Mouse (Mus musculus) CH12.LX (cell line): ENCODE measurements around the gene Plekhg2. TPM values are rescaled to one million over a fixed set of nuclear protein-coding genes. Genes with fewer than 3 reads are reported as not detected.

Experiments used
- DNase-seq: peaks from one replicate; pipeline ENCODE4 v3.0.0-alpha.2; 2013; ENCODE audit errors: extremely low read depth
- H3K27ac ChIP-seq: 2 replicates; pipeline ENCODE4 v1.5.1; 2012; ENCODE audit warnings: low read depth, mild to moderate bottlenecking, control low read depth, moderate library complexity; ENCODE audit not compliant: insufficient read depth
- H3K27me3 ChIP-seq: replicated peaks from 2 replicates; pipeline ENCODE3; 2012; ENCODE audit warnings: inconsistent platforms
- H3K36me3 ChIP-seq, 2 experiments: replicated peaks in 1 of 2; 2 replicates each; pipeline versions ENCODE3 to v1.6.1; 2012; ENCODE audit warnings: inconsistent platforms in 1 of 2, low read length in 1 of 2, mild to moderate bottlenecking in 1 of 2, mixed read lengths in 1 of 2, moderate library complexity in 1 of 2; ENCODE audit not compliant: control insufficient read depth in 1 of 2, insufficient read depth in 1 of 2
- H3K4me1 ChIP-seq, 2 experiments: 2 replicates each; pipeline ENCODE4 v1.6.1; 2012; ENCODE audit warnings: inconsistent platforms in 1 of 2, moderate library complexity in 1 of 2; ENCODE audit not compliant: insufficient read depth in 2 of 2, control insufficient read depth in 1 of 2
- H3K4me2 ChIP-seq: 2 replicates; pipeline ENCODE4 v1.6.1; 2012; ENCODE audit warnings: low read depth, mild to moderate bottlenecking, control low read depth; ENCODE audit not compliant: poor library complexity, insufficient read depth, severe bottlenecking
- H3K4me3 ChIP-seq, 3 experiments: fragments of 150-350 bp in 1 of 3; sonication (generic) in 1 of 3; replicated peaks in 1 of 3; 2 replicates each; pipeline versions ENCODE3 to v1.5.1; 2011 to 2012; ENCODE audit warnings: low read depth in 2 of 3, low read length in 2 of 3, mild to moderate bottlenecking in 2 of 3, moderate library complexity in 2 of 3, control low read depth in 1 of 3, improper control_type of control experiment in 1 of 3, inconsistent platforms in 1 of 3, mixed read lengths in 1 of 3; ENCODE audit not compliant: poor library complexity in 1 of 3
- H3K79me2 ChIP-seq: replicated peaks from 2 replicates; pipeline ENCODE4 v1.6.1; 2012; ENCODE audit warnings: mild to moderate bottlenecking, moderate library complexity; ENCODE audit not compliant: control insufficient read depth, poor library complexity, insufficient read depth, severe bottlenecking; ENCODE audit errors: extremely low read depth
- H3K9ac ChIP-seq: 2 replicates; pipeline ENCODE4 v1.6.1; 2012; ENCODE audit warnings: low read depth, mild to moderate bottlenecking, control low read depth, moderate library complexity; ENCODE audit not compliant: insufficient read depth
- H3K9me3 ChIP-seq: replicated peaks from 2 replicates; pipeline ENCODE3; 2012; ENCODE audit warnings: low read length, inconsistent platforms, mixed read lengths
- CHD2 ChIP-seq: IDR thresholded peaks from 2 replicates; pipeline ENCODE4 v1.6.1; 2011; ENCODE audit warnings: low read length, improper control_type of control experiment
- E2F4 ChIP-seq: IDR thresholded peaks from 2 replicates; pipeline ENCODE4 v1.6.1; 2011; ENCODE audit warnings: low read depth, low read length, improper control_type of control experiment; ENCODE audit not compliant: insufficient replicate concordance
- ETS1 ChIP-seq: conservative IDR thresholded peaks from 2 replicates; pipeline ENCODE4 v1.6.1; 2012; ENCODE audit warnings: low read depth, mild to moderate bottlenecking, inconsistent platforms, low read length, improper control_type of control experiment, moderate library complexity
- GABPA ChIP-seq: IDR thresholded peaks from 2 replicates; pipeline ENCODE4 v1.6.1; 2012; ENCODE audit warnings: low read depth, low read length, improper control_type of control experiment, inconsistent platforms; ENCODE audit not compliant: insufficient replicate concordance
- HCFC1 ChIP-seq: IDR thresholded peaks from 2 replicates; pipeline ENCODE4 v1.6.1; 2012; ENCODE audit warnings: low read depth, mild to moderate bottlenecking, inconsistent platforms, low read length, improper control_type of control experiment
- JUN ChIP-seq: IDR thresholded peaks from 2 replicates; pipeline ENCODE4 v1.6.1; 2011; ENCODE audit warnings: low read depth, mild to moderate bottlenecking, low read length, improper control_type of control experiment, moderate library complexity; ENCODE audit not compliant: insufficient read depth
- MAZ ChIP-seq: IDR thresholded peaks from 2 replicates; pipeline ENCODE4 v1.6.1; 2012; ENCODE audit warnings: low read depth, mild to moderate bottlenecking, inconsistent platforms, low read length, improper control_type of control experiment, moderate library complexity
- MEF2A ChIP-seq: IDR thresholded peaks from 2 replicates; pipeline ENCODE4 v1.6.1; 2014; ENCODE audit warnings: low read depth, mild to moderate bottlenecking, inconsistent platforms, low read length, improper control_type of control experiment, borderline replicate concordance
- NELFE ChIP-seq: IDR thresholded peaks from 2 replicates; pipeline ENCODE4 v1.6.1; 2011; ENCODE audit warnings: low read depth, low read length, improper control_type of control experiment
- NRF1 ChIP-seq: IDR thresholded peaks from 2 replicates; pipeline ENCODE4 v1.6.1; 2014; ENCODE audit warnings: low read depth, mild to moderate bottlenecking, inconsistent platforms, low read length, improper control_type of control experiment, moderate library complexity
- PAX5 ChIP-seq: IDR thresholded peaks from 2 replicates; pipeline ENCODE4 v1.6.1; 2012; ENCODE audit warnings: low read length, inconsistent platforms, mixed read lengths
- POLR2A ChIP-seq: IDR thresholded peaks from 2 replicates; pipeline ENCODE4 v1.6.1; 2011; ENCODE audit warnings: low read depth, mild to moderate bottlenecking, improper control_type of control experiment, low read length
- POLR2AphosphoS2 ChIP-seq: IDR thresholded peaks from 2 replicates; pipeline ENCODE4 v1.6.1; 2011; ENCODE audit warnings: low read depth, low read length, improper control_type of control experiment
- RAD21 ChIP-seq: IDR thresholded peaks from 2 replicates; pipeline ENCODE4 v1.6.1; 2011; ENCODE audit warnings: low read depth, mild to moderate bottlenecking, low read length, improper control_type of control experiment, moderate library complexity
- SMC3 ChIP-seq: IDR thresholded peaks from 2 replicates; pipeline ENCODE4 v1.6.1; 2011; ENCODE audit warnings: low read depth, low read length, improper control_type of control experiment
- TBP ChIP-seq: conservative IDR thresholded peaks from 2 replicates; pipeline ENCODE4 v1.6.1; 2011; ENCODE audit warnings: low read depth, low read length, improper control_type of control experiment
- TCF12 ChIP-seq: IDR thresholded peaks from 2 replicates; pipeline ENCODE4 v1.6.1; 2014; ENCODE audit warnings: low read depth, mild to moderate bottlenecking, inconsistent platforms, low read length, improper control_type of control experiment
- USF2 ChIP-seq: conservative IDR thresholded peaks from 2 replicates; pipeline ENCODE4 v1.6.1; 2011; ENCODE audit warnings: low read depth, low read length, improper control_type of control experiment
- ZKSCAN1 ChIP-seq: IDR thresholded peaks from 2 replicates; pipeline ENCODE4 v1.6.1; 2012; ENCODE audit warnings: low read depth, inconsistent platforms, low read length, improper control_type of control experiment, borderline replicate concordance
- dilution Hi-C: fragments of 300-500 bp; cut with MboI; formaldehyde crosslinking; loops from 2 replicates; pipeline ENCODE4 v1.14.3; 2020; ENCODE audit warnings: low sequenced_read_pairs; ENCODE audit not compliant: extremely low pct_unique_long_range_greater_than_20kb, extremely low pct_ligation_motif_present
- in situ Hi-C: fragments of 300-500 bp; cut with MboI; formaldehyde crosslinking; loops from 3 replicates; pipeline ENCODE4 v1.14.3; 2019; ENCODE audit warnings: low sequenced_read_pairs, low pct_ligation_motif_present, low pct_unique_long_range_greater_than_20kb, mixed read lengths
- polyA plus RNA-seq: library from polyadenylated mRNA; unstranded; fragments of >175 nt; gene quantifications from 2 replicates; pipeline ENCODE4 v1.2.1, GENCODE M21; 2012; ENCODE audit warnings: low read depth; ENCODE audit not compliant: insufficient read length
- total RNA-seq, 2 experiments: library from RNA; depleted of rRNA; stranded (reverse); fragments of 300-350 nt in 1 of 2; fragments of >200 nt in 1 of 2; gene quantifications; 2 replicates each; pipeline ENCODE4 v1.2.3; 2012 to 2014

Gene Plekhg2
- total and polyA plus RNA-seq, 3 experiments: 0.39 to 5.5 (median 4.7) TPM

- Histone ChIP-seq H3K9me3 (no peaks in the 10 kb centered on the region), H3K27ac (peak overlapping the region; percentile 34; the same call in 1 of the 2 replicates), H3K4me3 (peak overlapping the region; percentile 75 to 87 (median 84)), H3K4me1 (peaks cover 8 to 62% of the 10 kb centered on the region in 2 experiments), H3K36me3 (peaks cover 9 to 17% of the 10 kb centered on the region in 2 experiments), H3K4me2 (peak overlapping the region; percentile 72), H3K27me3 (no peaks in the 10 kb centered on the region)
- in situ Hi-C loops: no loop called here
- TF ChIP-seq JUN (no peak), NELFE (no peak), HCFC1 (no peak)
- TF ChIP-seq, all 38 proteins: peak for 0
- H3K79me2 ChIP-seq: peaks cover 27% of the 10 kb centered on the region
- peak overlapping the region; percentile 80 for H3K9ac ChIP-seq
- dilution Hi-C loops: no loop called here
- no peak for DNase-seq
Measured at GRCm38 (mm10) chr7:28377190-28378065, 5.0 kb upstream of the Plekhg2 start.

DNA sequence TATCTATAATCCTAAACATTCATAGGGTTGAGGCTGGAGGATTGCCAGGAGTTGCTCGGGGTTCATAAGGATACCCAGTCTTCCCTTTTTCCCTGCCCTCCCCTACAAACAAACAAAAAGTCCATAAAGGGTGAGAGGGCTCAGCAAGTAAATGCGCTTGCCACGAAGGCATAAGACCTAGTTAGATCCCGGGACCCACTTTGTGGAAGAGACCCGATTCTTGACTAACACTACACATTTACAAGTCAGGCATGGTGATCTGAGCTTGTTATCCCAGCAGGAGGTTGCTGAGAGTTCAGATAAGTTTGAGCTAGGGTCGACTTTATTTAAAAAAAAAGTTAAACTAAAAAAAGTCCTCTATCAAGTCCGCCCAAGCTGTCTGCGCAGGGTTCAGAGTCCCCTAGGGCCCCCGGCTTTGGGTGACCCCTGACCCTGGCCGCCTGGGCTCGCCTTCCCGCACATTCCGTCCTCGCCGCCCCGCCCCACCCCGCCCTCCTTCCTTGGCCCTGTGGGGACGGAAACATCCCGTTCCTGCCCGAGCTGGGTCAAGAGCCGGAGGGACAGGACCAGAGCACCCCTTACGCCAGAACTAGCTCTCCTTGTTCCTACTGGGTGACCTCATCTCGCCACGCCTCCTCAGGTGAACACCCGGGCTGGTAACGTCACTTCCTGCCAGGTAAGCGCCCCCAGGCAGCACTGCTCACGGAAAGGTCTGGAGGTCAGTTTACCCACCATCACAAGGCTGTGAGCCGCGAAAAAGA lies 3.8 kb upstream of the Plekhg2 start:
- in situ Hi-C loops: no loop called here
- peak overlapping the region; percentile 59 for H3K9ac ChIP-seq
- H3K27me3 ChIP-seq: no peaks in the 10 kb centered on the region
- TF ChIP-seq POLR2A (peak; percentile 10; the same call in 1 of the 2 replicates), CHD2 (no peak; the same call in 1 of the 2 replicates)
- H3K36me3 ChIP-seq: peaks cover 9 to 17% of the 10 kb centered on the region in 2 experiments
- peak overlapping the region; percentile 21 to 57 (median 26) for H3K4me3 ChIP-seq
- no peaks in the 10 kb centered on the region for H3K9me3 ChIP-seq
- H3K27ac ChIP-seq: no peak overlapping the region; the same call in 1 of the 2 replicates
- H3K79me2 ChIP-seq: peaks cover 27% of the 10 kb centered on the region
- H3K4me1 ChIP-seq: peaks cover 4 to 56% of the 10 kb centered on the region in 2 experiments
- DNase-seq: no peak
- H3K4me2 ChIP-seq: peak overlapping the region; percentile 74
- dilution Hi-C loops: no loop called here

- DNase-seq: peak; percentile 94
- no peaks in the 10 kb centered on the region for H3K27me3 ChIP-seq
- peaks cover 9 to 17% of the 10 kb centered on the region in 2 experiments for H3K36me3 ChIP-seq
- peak overlapping the region; percentile 74 for H3K4me2 ChIP-seq
- H3K4me3 ChIP-seq: peak overlapping the region; percentile 57 to 72 (median 59)
- H3K27ac ChIP-seq: peak overlapping the region; percentile 94
- dilution Hi-C loops (no loop called here), in situ Hi-C loops (no loop called here)
- H3K4me1 ChIP-seq: peaks cover 9 to 57% of the 10 kb centered on the region in 2 experiments
- peak overlapping the region; percentile 87 for H3K9ac ChIP-seq
- no peaks in the 10 kb centered on the region for H3K9me3 ChIP-seq
- H3K79me2 ChIP-seq: peaks cover 27% of the 10 kb centered on the region
- TF ChIP-seq TCF12 (peak; percentile 31; the same call in 1 of the 2 replicates), NRF1 (no peak), PAX5 (no peak), MAZ (peak; percentile 94), POLR2AphosphoS2 (no peak), TBP (peak; percentile 53), CHD2 (no peak; the same call in 1 of the 2 replicates), ETS1 (no peak), HCFC1 (peak; percentile 62), SMC3 (no peak), NELFE (peak; percentile 67), JUN (no peak), E2F4 (no peak), RAD21 (no peak), GABPA (no peak), ZKSCAN1 (no peak), USF2 (no peak), MEF2A (no peak; the same call in 1 of the 2 replicates)
Measured at GRCm38 (mm10) chr7:28375176-28375921, 3.0 kb upstream of the Plekhg2 start.
